Comparison of ENCODE assay signal across 13 mouse cellular contexts in genomic region chr9:37454011-37454492, GRCm38 (mm10). TPM values are rescaled to one million over a fixed set of nuclear protein-coding genes. Genes with fewer than 3 reads are reported as not detected.
DNase-seq lines count a peak whose midpoint lies in the region; ATAC-seq and TF ChIP-seq lines count a peak whose summit lies in the region.
"Had no signal": no experiment of that assay in that cellular context is flagged by ENCODE, and none has a peak within 500 bp of the region (broad histone marks: within the 10 kb centered on the region; RNA-seq: fewer than 3 reads in every experiment).

No protein-coding gene starts in this region.

- H3K4me1 ChIP-seq in forebrain, embryonic 10.5 days: peaks cover 84% of the 10 kb centered on the region
- peaks cover 50% of the 10 kb centered on the region for H3K4me1 ChIP-seq in neural tube, embryonic 15.5 days
- peaks cover 42% of the 10 kb centered on the region for H3K4me1 ChIP-seq in limb, embryonic 10.5 days
- no peaks in the 10 kb centered on the region for H3K4me1 ChIP-seq in liver, postnatal 0 days (ENCODE audit: insufficient read depth)

- no peak overlapping the region for H3K4me2 ChIP-seq in neural tube, embryonic 15.5 days
- H3K4me2 ChIP-seq in liver, postnatal 0 days (ENCODE audit: low read depth, low read length): no peak overlapping the region

- peak; percentile 14; the same call in 1 of the 2 replicates for ATAC-seq in neural tube, embryonic 15.5 days (ENCODE audit: low FRiP score)
- ATAC-seq in liver, postnatal 0 days: no peak

- H3K9ac ChIP-seq in neural tube, embryonic 15.5 days (replicated peaks): no peak overlapping the region
- H3K9ac ChIP-seq in liver, postnatal 0 days (replicated peaks): no peak overlapping the region

- WGBS in forebrain, embryonic 10.5 days: 3% methylated on average over 6 of the region's 6 CpGs
- 4% methylated on average over 6 of the region's 6 CpGs for WGBS in neural tube, embryonic 15.5 days
- 2% methylated on average over 6 of the region's 6 CpGs for WGBS in limb, embryonic 10.5 days
- WGBS in liver, postnatal 0 days (ENCODE audit: insufficient replicate concordance): 18% methylated on average over 6 of the region's 6 CpGs

- intact Hi-C loops in left cerebral cortex, postnatal 4 days (cut with DNase I): no loop called here

- H3K36me3 ChIP-seq in forebrain, embryonic 10.5 days (replicated peaks): no peaks in the 10 kb centered on the region
- no peaks in the 10 kb centered on the region for H3K36me3 ChIP-seq in neural tube, embryonic 15.5 days
- H3K36me3 ChIP-seq in limb, embryonic 10.5 days: no peaks in the 10 kb centered on the region
- H3K36me3 ChIP-seq in liver, postnatal 0 days (replicated peaks; ENCODE audit: insufficient read depth, low read length): no peaks in the 10 kb centered on the region

- peak overlapping the region; percentile 60 for H3K27ac ChIP-seq in forebrain, embryonic 10.5 days
- no peak overlapping the region for H3K27ac ChIP-seq in neural tube, embryonic 15.5 days (replicated peaks)
- no peak overlapping the region for H3K27ac ChIP-seq in limb, embryonic 10.5 days
- H3K27ac ChIP-seq in liver, postnatal 0 days (ENCODE audit: low read depth): no peak overlapping the region

- TF ChIP-seq CTCF in liver, postnatal 0 days (IDR thresholded peaks at IDR 0.05; ENCODE audit: low read depth): no peak

- H3K9me3 ChIP-seq in forebrain, embryonic 10.5 days: no peaks in the 10 kb centered on the region
- no peaks in the 10 kb centered on the region for H3K9me3 ChIP-seq in neural tube, embryonic 15.5 days (replicated peaks)
- no peaks in the 10 kb centered on the region for H3K9me3 ChIP-seq in limb, embryonic 10.5 days (replicated peaks)
- no peaks in the 10 kb centered on the region for H3K9me3 ChIP-seq in liver, postnatal 0 days (ENCODE audit: low read length)

- no peak for TF ChIP-seq EP300 in liver, postnatal 0 days (IDR thresholded peaks at IDR 0.05; ENCODE audit: low read depth)

- H3K4me3 ChIP-seq in forebrain, embryonic 10.5 days: peak overlapping the region; percentile 26; the same call in 1 of the 2 replicates
- no peak overlapping the region for H3K4me3 ChIP-seq in neural tube, embryonic 15.5 days (replicated peaks)
- no peak overlapping the region for H3K4me3 ChIP-seq in limb, embryonic 10.5 days
- H3K4me3 ChIP-seq in liver, postnatal 0 days (ENCODE audit: low read depth, low read length): no peak overlapping the region

- H3K27me3 ChIP-seq in forebrain, embryonic 10.5 days (ENCODE audit: poor library complexity, severe bottlenecking): peaks cover 97% of the 10 kb centered on the region
- peaks cover 26% of the 10 kb centered on the region for H3K27me3 ChIP-seq in neural tube, embryonic 15.5 days (replicated peaks)
- H3K27me3 ChIP-seq in limb, embryonic 10.5 days (ENCODE audit: low read depth, poor library complexity, severe bottlenecking): peaks cover 93% of the 10 kb centered on the region
- H3K27me3 ChIP-seq in liver, postnatal 0 days (ENCODE audit: insufficient read depth, low read length): peaks cover 62% of the 10 kb centered on the region

- peak; percentile 34 for DNase-seq in left cerebral cortex, postnatal 4 days
- no peak for DNase-seq in left cerebral cortex, adult 18-20 months (ENCODE audit: low spot score in 2 of 2)
- peak; percentile 78 for DNase-seq in forebrain, embryonic 10.5 days (ENCODE audit: extremely low spot score, low spot score)
- peak; percentile 63 for DNase-seq in mesoderm, embryonic 11.5 days (ENCODE audit: low read depth, low spot score)
- DNase-seq in cerebellum, adult 8-10 months: no peak
- DNase-seq in limb, embryonic 10.5 days (ENCODE audit: low spot score): no peak
- DNase-seq in liver, postnatal 0 days: no peak
- DNase-seq: B cell, adult 2 months; kidney, adult 8-10 months; thymus, adult 18-20 months had no signal

RNA-seq across cellular contexts. Expression of gene Robo3, which starts 21.0 kb away (rescaled TPM):
- total RNA-seq in left cerebral cortex, postnatal 4 days (2021): 1 to 10 TPM; 6.1 to 6.6 TPM
- total RNA-seq in left cerebral cortex, adult 18-20 months (2021): 10 to 100 TPM; 12.7 to 21.8 TPM
- polyA plus RNA-seq in forebrain, embryonic 10.5 days (2016; fragmentation: Nextera tagmentation; extraction: Ambion mirVana): 3.9 and 5.5 TPM in 2 replicates
- polyA plus RNA-seq in neural tube, embryonic 15.5 days (2015; fragmentation: Nextera tagmentation; extraction: Ambion mirVana): 4.8 and 8.7 TPM in 2 replicates
- polyA plus RNA-seq in limb, embryonic 10.5 days (2016; fragmentation: Nextera tagmentation; extraction: Ambion mirVana): 0.10 TPM in 1 of 2 replicates, not detected in the other
- polyA plus RNA-seq in liver, postnatal 0 days (2015; fragmentation: Nextera tagmentation; extraction: Ambion mirVana): 0.05 and 0.06 TPM in 2 replicates
- total RNA-seq: gastrocnemius, postnatal 4 days; MEL had no signal

RNA-seq across cellular contexts. Expression of gene Msantd2, which starts 35.1 kb away (rescaled TPM):
- 10 to 100 TPM; 45.4 to 56.0 TPM for total RNA-seq in left cerebral cortex, postnatal 4 days (2021)
- total RNA-seq in left cerebral cortex, adult 18-20 months (2021): 10 to 100 TPM; 14.0 to 23.0 TPM
- polyA plus RNA-seq in forebrain, embryonic 10.5 days (2016; fragmentation: Nextera tagmentation; extraction: Ambion mirVana): 34.4 and 35.4 TPM in 2 replicates
- 27.6 and 30.7 TPM in 2 replicates for polyA plus RNA-seq in neural tube, embryonic 15.5 days (2015; fragmentation: Nextera tagmentation; extraction: Ambion mirVana)
- polyA plus RNA-seq in limb, embryonic 10.5 days (2016; fragmentation: Nextera tagmentation; extraction: Ambion mirVana): 33.1 and 38.0 TPM in 2 replicates
- 3.0 and 3.3 TPM in 2 replicates for polyA plus RNA-seq in liver, postnatal 0 days (2015; fragmentation: Nextera tagmentation; extraction: Ambion mirVana)

RNA-seq across cellular contexts. Expression of gene Robo4, which starts 52.4 kb away (rescaled TPM):
- 1 to 10 TPM; 6.5 to 7.4 TPM for total RNA-seq in left cerebral cortex, postnatal 4 days (2021)
- 1 to 10 TPM; 4.9 to 7.2 TPM for total RNA-seq in left cerebral cortex, adult 18-20 months (2021)
- polyA plus RNA-seq in forebrain, embryonic 10.5 days (2016; fragmentation: Nextera tagmentation; extraction: Ambion mirVana): 4.8 and 6.8 TPM in 2 replicates
- polyA plus RNA-seq in neural tube, embryonic 15.5 days (2015; fragmentation: Nextera tagmentation; extraction: Ambion mirVana): 5.4 and 6.2 TPM in 2 replicates
- polyA plus RNA-seq in limb, embryonic 10.5 days (2016; fragmentation: Nextera tagmentation; extraction: Ambion mirVana): 9.9 and 10.3 TPM in 2 replicates
- 2.5 and 3.5 TPM in 2 replicates for polyA plus RNA-seq in liver, postnatal 0 days (2015; fragmentation: Nextera tagmentation; extraction: Ambion mirVana)
- total RNA-seq: MEL had no signal

Comparison
In these comparisons a context has a peak if more than half of its experiments do, and no peak if none do; other contexts are left out.
1. DNase-seq: peak in left cerebral cortex, postnatal 4 days (single experiment), forebrain, embryonic 10.5 days (single experiment) and mesoderm, embryonic 11.5 days (single experiment); none in left cerebral cortex, adult 18-20 months (0 of 2), cerebellum, adult 8-10 months (single experiment), limb, embryonic 10.5 days (single experiment) and liver, postnatal 0 days (single experiment).